Mouse (Mus musculus) CH12.LX (cell line): ENCODE measurements around the gene Elk3.

Experiments used
- CHD2 ChIP-seq: IDR thresholded peaks from 2 replicates; pipeline ENCODE4 v1.6.1; 2011; ENCODE audit warnings: low read length, improper control_type of control experiment
- CTCF ChIP-seq, 2 experiments: IDR thresholded peaks in 1 of 2; conservative IDR thresholded peaks in 1 of 2; 2 replicates each; pipeline ENCODE4 v1.5.1; 2011 to 2012; ENCODE audit warnings: low read depth in 2 of 2, low read length in 2 of 2, improper control_type of control experiment in 1 of 2, inconsistent platforms in 1 of 2, mild to moderate bottlenecking in 1 of 2, moderate library complexity in 1 of 2
- EP300 ChIP-seq: IDR thresholded peaks from 2 replicates; pipeline ENCODE4 v1.6.1; 2011; ENCODE audit warnings: low read length, improper control_type of control experiment
- JUND ChIP-seq: conservative IDR thresholded peaks from 2 replicates; pipeline ENCODE4 v1.6.1; 2011; ENCODE audit warnings: low read depth, low read length, improper control_type of control experiment
- MAX ChIP-seq: IDR thresholded peaks from 2 replicates; pipeline ENCODE4 v1.6.1; 2011; ENCODE audit warnings: low read length, improper control_type of control experiment
- MXI1 ChIP-seq: IDR thresholded peaks from 2 replicates; pipeline ENCODE4 v1.6.1; 2011; ENCODE audit warnings: mild to moderate bottlenecking, low read depth, low read length, improper control_type of control experiment
- NRF1 ChIP-seq: IDR thresholded peaks from 2 replicates; pipeline ENCODE4 v1.6.1; 2014; ENCODE audit warnings: low read depth, mild to moderate bottlenecking, inconsistent platforms, low read length, improper control_type of control experiment, moderate library complexity
- POLR2A ChIP-seq: IDR thresholded peaks from 2 replicates; pipeline ENCODE4 v1.6.1; 2011; ENCODE audit warnings: low read depth, mild to moderate bottlenecking, improper control_type of control experiment, low read length
- RCOR1 ChIP-seq: conservative IDR thresholded peaks from 2 replicates; pipeline ENCODE4 v1.6.1; 2012; ENCODE audit warnings: low read depth, mild to moderate bottlenecking, inconsistent platforms, low read length, improper control_type of control experiment
- UBTF ChIP-seq: IDR thresholded peaks from 2 replicates; pipeline ENCODE4 v1.6.1; 2012; ENCODE audit warnings: low read depth, mild to moderate bottlenecking, inconsistent platforms, low read length, improper control_type of control experiment, moderate library complexity
- USF2 ChIP-seq: conservative IDR thresholded peaks from 2 replicates; pipeline ENCODE4 v1.6.1; 2011; ENCODE audit warnings: low read depth, low read length, improper control_type of control experiment
- ZC3H11A ChIP-seq: IDR thresholded peaks from 2 replicates; pipeline ENCODE4 v1.6.1; 2012; ENCODE audit warnings: low read depth, mild to moderate bottlenecking, inconsistent platforms, low read length, improper control_type of control experiment
- ZKSCAN1 ChIP-seq: IDR thresholded peaks from 2 replicates; pipeline ENCODE4 v1.6.1; 2012; ENCODE audit warnings: low read depth, inconsistent platforms, low read length, improper control_type of control experiment, borderline replicate concordance
- ZMIZ1 ChIP-seq: IDR thresholded peaks from 2 replicates; pipeline ENCODE4 v1.6.1; 2012; ENCODE audit warnings: low read depth, mild to moderate bottlenecking, inconsistent platforms, low read length, improper control_type of control experiment

DNA sequence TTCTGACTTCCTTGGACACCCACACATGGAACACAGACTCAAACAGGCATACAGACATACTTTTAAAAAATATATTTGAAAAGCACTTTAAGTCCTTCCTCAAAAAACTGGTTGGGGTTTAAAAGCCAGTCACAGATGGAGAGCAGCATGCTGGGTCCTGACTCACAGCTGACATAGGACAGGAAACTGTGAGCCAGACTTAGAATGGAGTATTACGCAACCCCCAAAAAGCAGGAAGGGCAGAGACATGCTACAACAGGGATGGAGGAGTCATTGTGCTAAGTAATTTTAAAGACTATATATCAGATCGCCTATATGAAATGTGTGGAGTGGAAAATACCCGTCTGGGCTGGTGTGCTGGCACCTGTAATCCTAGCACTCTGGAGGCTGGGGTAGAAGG lies 42.6 kb downstream of the Elk3 start:
- TF ChIP-seq CHD2 (no peak), CTCF (conservative IDR thresholded peaks at IDR 0.05 in 1 of 2, IDR thresholded peaks at IDR 0.05 in 1 of 2; ENCODE audit: low read depth in 2 of 2, low read length in 2 of 2) (no peak), EP300 (no peak), ZC3H11A (no peak), NRF1 (no peak), POLR2A (no peak), ZMIZ1 (no peak), ZKSCAN1 (no peak), RCOR1 (no peak), MAX (no peak), USF2 (no peak), JUND (no peak), MXI1 (no peak), UBTF (no peak)
